Mouse (Mus musculus): ENCODE results near the gene Iqcf6.

- TF ChIP-seq CTCF (IDR thresholded peaks at IDR 0.05; ENCODE audit: low read depth, low read length) (no peak), POLR2A (IDR thresholded peaks at IDR 0.05; ENCODE audit: borderline replicate concordance, low read depth, low read length) (no peak)
Observed at GRCm38 (mm10) chr9:106580016-106580415, 46.4 kb upstream of the Iqcf6 start.
